Mouse (Mus musculus): ENCODE measurements at regions not wholly inside any gene's neighbourhood (a gene's known extent, or its start where the extent isn't known, plus 50 kb on each side); places are given as distances from the start of the nearest gene placed in this dataset.

GRCm38 (mm10) chr1:144902987-144903386, 127.8 kb upstream of the Rgs18 start:
- no peak overlapping the region for H3K4me3 ChIP-seq
- TF ChIP-seq CTCF (conservative IDR thresholded peaks at IDR 0.05): no peak
- DNase-seq (ENCODE audit: low spot score in 2 of 2): no peak

GRCm38 (mm10) chr1:144883633-144884032, 108.4 kb upstream of the Rgs18 start:
- Histone ChIP-seq H3K27ac (no peak overlapping the region), H3K4me3 (no peak overlapping the region)
- DNase-seq (ENCODE audit: low spot score in 2 of 2): no peak
- TF ChIP-seq CTCF (conservative IDR thresholded peaks at IDR 0.05): no peak

More at GRCm38 (mm10) chr1:144902987-144903386, 127.8 kb upstream of the Rgs18 start:
- H3K27ac ChIP-seq: no peak overlapping the region

GRCm38 (mm10) chr1:144862133-144862532, 86.9 kb upstream of the Rgs18 start:
- Histone ChIP-seq H3K4me3 (no peak overlapping the region), H3K27ac (no peak overlapping the region)
- no peak for TF ChIP-seq CTCF (conservative IDR thresholded peaks at IDR 0.05)
- DNase-seq (ENCODE audit: low spot score in 2 of 2): no peak

Small RNA genes lying in the stretch of these regions (microRNA-seq; reads per million reads assigned to microRNA genes)
- gene Gm25708: 0 reads per million in 2 experiments

Measured in layer of hippocampus, adult 2 months (tissue).